Mouse (Mus musculus) MEL (cell line): ENCODE measurements around the gene Cachd1. TPM values are rescaled to one million over a fixed set of nuclear protein-coding genes. Genes with fewer than 3 reads are reported as not detected.

Experiments
- DNase-seq: peaks from one replicate; pipeline ENCODE4 v3.0.0; 2011; ENCODE audit warnings: low read depth, low spot score
- H3K27ac ChIP-seq: 2 replicates; pipeline ENCODE4 v1.5.1; 2012; ENCODE audit warnings: low read depth, mild to moderate bottlenecking, control low read depth, low read length, moderate library complexity; ENCODE audit not compliant: control insufficient read depth
- H3K27me3 ChIP-seq, 2 experiments: fragments of 150-350 bp in 1 of 2; sonication (generic) in 1 of 2; 2 replicates each; pipeline ENCODE4 v1.6.1; 2012; ENCODE audit warnings: low read length in 2 of 2, mild to moderate bottlenecking in 2 of 2, improper control_type of control experiment in 1 of 2, moderate library complexity in 1 of 2; ENCODE audit not compliant: insufficient read depth in 2 of 2, control insufficient read depth in 1 of 2
- H3K36me3 ChIP-seq, 2 experiments: 2 replicates each; pipeline ENCODE4 v1.6.1; 2012 to 2014; ENCODE audit warnings: low read length in 2 of 2, improper control_type of control experiment in 1 of 2, inconsistent platforms in 1 of 2, mild to moderate bottlenecking in 1 of 2; ENCODE audit not compliant: insufficient read depth in 2 of 2, control insufficient read depth in 1 of 2
- H3K4me1 ChIP-seq, 2 experiments: fragments of 150-350 bp in 1 of 2; sonication (generic) in 1 of 2; 2 replicates each; pipeline ENCODE4 v1.6.1; 2012; ENCODE audit warnings: low read length in 2 of 2, improper control_type of control experiment in 1 of 2, mild to moderate bottlenecking in 1 of 2; ENCODE audit not compliant: insufficient read depth in 2 of 2, control insufficient read depth in 1 of 2
- H3K4me3 ChIP-seq, 2 experiments: fragments of 150-350 bp in 1 of 2; sonication (generic) in 1 of 2; 2 replicates each; pipeline ENCODE4 v1.5.1; 2012; ENCODE audit warnings: low read depth in 2 of 2, low read length in 2 of 2, mild to moderate bottlenecking in 2 of 2, moderate library complexity in 2 of 2, control low read depth in 1 of 2, improper control_type of control experiment in 1 of 2; ENCODE audit not compliant: control insufficient read depth in 1 of 2, insufficient read depth in 1 of 2
- H3K79me2 ChIP-seq: 2 replicates; pipeline ENCODE4 v1.6.1; 2012; ENCODE audit warnings: mild to moderate bottlenecking, low read length, moderate library complexity; ENCODE audit not compliant: control insufficient read depth, poor library complexity, insufficient read depth
- H3K9ac ChIP-seq: 2 replicates; pipeline ENCODE4 v1.6.1; 2012; ENCODE audit warnings: low read depth, mild to moderate bottlenecking, control low read depth, low read length, moderate library complexity; ENCODE audit not compliant: control insufficient read depth, poor library complexity, severe bottlenecking
- H3K9me3 ChIP-seq: fragments of 150-350 bp; sonication (generic); replicated peaks from 2 replicates; pipeline ENCODE4 v1.6.1; 2012; ENCODE audit warnings: mild to moderate bottlenecking, low read length, improper control_type of control experiment, moderate library complexity; ENCODE audit not compliant: insufficient read depth
- BHLHE40 ChIP-seq: IDR thresholded peaks from 2 replicates; pipeline ENCODE4 v1.6.1; 2012; ENCODE audit warnings: low read depth, mild to moderate bottlenecking, inconsistent platforms, low read length, improper control_type of control experiment, borderline replicate concordance
- CHD1 ChIP-seq: IDR thresholded peaks from 2 replicates; pipeline ENCODE4 v1.6.1; 2012; ENCODE audit warnings: low read depth, mild to moderate bottlenecking, inconsistent platforms, low read length, improper control_type of control experiment
- CHD2 ChIP-seq: IDR thresholded peaks from 2 replicates; pipeline ENCODE4 v1.6.1; 2011; ENCODE audit warnings: low read length, improper control_type of control experiment
- ETS1 ChIP-seq: IDR thresholded peaks from 2 replicates; pipeline ENCODE4 v1.6.1; 2012; ENCODE audit warnings: low read depth, mild to moderate bottlenecking, inconsistent platforms, low read length, improper control_type of control experiment, moderate library complexity
- GABPA ChIP-seq: IDR thresholded peaks from 2 replicates; pipeline ENCODE4 v1.6.1; 2012; ENCODE audit warnings: low read depth, mild to moderate bottlenecking, inconsistent platforms, low read length, improper control_type of control experiment, moderate library complexity
- GATA1 ChIP-seq: IDR thresholded peaks from 2 replicates; pipeline ENCODE4 v1.6.1; 2011; ENCODE audit warnings: low read depth, low read length, improper control_type of control experiment
- JUND ChIP-seq: IDR thresholded peaks from 2 replicates; pipeline ENCODE4 v1.6.1; 2011; ENCODE audit warnings: low read depth, mild to moderate bottlenecking, improper control_type of control experiment, low read length
- KAT2A ChIP-seq: conservative IDR thresholded peaks from 2 replicates; pipeline ENCODE4 v1.6.1; 2012; ENCODE audit warnings: low read depth, low read length, improper control_type of control experiment, inconsistent platforms
- MAFK ChIP-seq: IDR thresholded peaks from 2 replicates; pipeline ENCODE4 v1.6.1; 2011; ENCODE audit warnings: low read depth, mild to moderate bottlenecking, low read length, improper control_type of control experiment, borderline replicate concordance
- MAX ChIP-seq: IDR thresholded peaks from 2 replicates; pipeline ENCODE4 v1.6.1; 2011; ENCODE audit warnings: low read length, improper control_type of control experiment
- MXI1 ChIP-seq: IDR thresholded peaks from 2 replicates; pipeline ENCODE4 v1.6.1; 2011; ENCODE audit warnings: mild to moderate bottlenecking, low read depth, low read length, improper control_type of control experiment
- NELFE ChIP-seq: IDR thresholded peaks from 2 replicates; pipeline ENCODE4 v1.6.1; 2011; ENCODE audit warnings: low read depth, low read length, improper control_type of control experiment
- POLR2A ChIP-seq, 2 experiments: IDR thresholded peaks; 2 replicates each; pipeline ENCODE4 v1.6.1; 2011 to 2012; ENCODE audit warnings: low read length in 2 of 2, mild to moderate bottlenecking in 2 of 2, control low read depth in 1 of 2, improper control_type of control experiment in 1 of 2, low read depth in 1 of 2, moderate library complexity in 1 of 2; ENCODE audit not compliant: control insufficient read depth in 1 of 2, insufficient read depth in 1 of 2, poor library complexity in 1 of 2
- POLR2AphosphoS2 ChIP-seq: IDR thresholded peaks from 2 replicates; pipeline ENCODE4 v1.6.1; 2011; ENCODE audit warnings: low read length, improper control_type of control experiment
- RCOR1 ChIP-seq: IDR thresholded peaks from 2 replicates; pipeline ENCODE4 v1.6.1; 2012; ENCODE audit warnings: low read depth, mild to moderate bottlenecking, inconsistent platforms, low read length, improper control_type of control experiment
- SIN3A ChIP-seq: IDR thresholded peaks from 2 replicates; pipeline ENCODE4 v1.6.1; 2012; ENCODE audit warnings: low read length, improper control_type of control experiment, inconsistent platforms
- SMC3 ChIP-seq: IDR thresholded peaks from 2 replicates; pipeline ENCODE4 v1.6.1; 2011; ENCODE audit warnings: low read depth, low read length, improper control_type of control experiment
- TAL1 ChIP-seq: IDR thresholded peaks from 2 replicates; pipeline ENCODE4 v1.6.1; 2012; ENCODE audit warnings: mild to moderate bottlenecking, inconsistent platforms, low read length, moderate library complexity, mixed read lengths
- TBP ChIP-seq: IDR thresholded peaks from 2 replicates; pipeline ENCODE4 v1.8.0; 2011; ENCODE audit warnings: low read depth, low read length, improper control_type of control experiment
- TCF12 ChIP-seq: IDR thresholded peaks from 2 replicates; pipeline ENCODE4 v1.6.1; 2014; ENCODE audit warnings: low read depth, mild to moderate bottlenecking, inconsistent platforms, low read length, improper control_type of control experiment, moderate library complexity
- UBTF ChIP-seq: IDR thresholded peaks from 2 replicates; pipeline ENCODE4 v1.6.1; 2012; ENCODE audit warnings: low read depth, mild to moderate bottlenecking, inconsistent platforms, low read length, improper control_type of control experiment, moderate library complexity, borderline replicate concordance; ENCODE audit not compliant: insufficient read depth
- ZKSCAN1 ChIP-seq: IDR thresholded peaks from 2 replicates; pipeline ENCODE4 v1.6.1; 2012; ENCODE audit warnings: low read depth, mild to moderate bottlenecking, inconsistent platforms, low read length, improper control_type of control experiment, moderate library complexity
- ZNF384 ChIP-seq: IDR thresholded peaks from 2 replicates; pipeline ENCODE4 v1.6.1; 2012; ENCODE audit warnings: low read depth, mild to moderate bottlenecking, inconsistent platforms, low read length, improper control_type of control experiment
- polyA plus RNA-seq, 2 experiments: library from polyadenylated mRNA; stranded (reverse) in 1 of 2; unstranded in 1 of 2; fragments of >175 nt in 1 of 2; fragments of >200 nt in 1 of 2; gene quantifications; 2 replicates each; pipeline versions ENCODE4 v1.2.1 to v1.2.4; 2012; ENCODE audit warnings: low replicate concordance in 2 of 2, low read depth in 1 of 2; ENCODE audit not compliant: insufficient read length in 2 of 2, insufficient read depth in 1 of 2, missing spikeins in 1 of 2
- total RNA-seq: library from RNA; depleted of rRNA; stranded (reverse); fragments of 300-350 nt; gene quantifications from 2 replicates; pipeline ENCODE4 v1.2.3, GENCODE M21; 2012

Gene Cachd1
- total and polyA plus RNA-seq, 3 experiments = 4.0 to 15.8 TPM; not detected in 1

- Histone ChIP-seq H3K27ac (no peak overlapping the region), H3K4me3 (no peak overlapping the region), H3K27me3 (no peaks in the 10 kb centered on the region), H3K9me3 (no peaks in the 10 kb centered on the region), H3K36me3 (no peaks in the 10 kb centered on the region), H3K9ac (no peak overlapping the region), H3K79me2 (no peaks in the 10 kb centered on the region), H3K4me1 (peaks cover 3 to 4% of the 10 kb centered on the region in 2 experiments; a peak in 2 of 4 replicates)
- no peak for DNase-seq
- TF ChIP-seq ZKSCAN1 (no peak), TCF12 (no peak), MAFK (no peak), SIN3A (no peak)
These were observed 224.6 kb downstream of the Cachd1 start for GRCm38 (mm10) chr4:101001073-101001472.

- Histone ChIP-seq H3K27ac (no peak overlapping the region), H3K4me3 (no peak overlapping the region), H3K79me2 (no peaks in the 10 kb centered on the region), H3K4me1 (peaks cover 0 to 4% of the 10 kb centered on the region in 2 experiments; a peak in 1 of 4 replicates), H3K36me3 (no peaks in the 10 kb centered on the region), H3K9ac (no peak overlapping the region), H3K9me3 (no peaks in the 10 kb centered on the region), H3K27me3 (no peaks in the 10 kb centered on the region)
- TF ChIP-seq MAFK = no peak
- TF ChIP-seq MAX = no peak
- TF ChIP-seq POLR2A (IDR thresholded peaks at IDR 0.05; ENCODE audit: control insufficient read depth in 1 of 2, insufficient read depth in 1 of 2, low read depth in 1 of 2, low read length in 2 of 2, poor library complexity in 1 of 2) = no peak
- TF ChIP-seq TAL1 = no peak
- no peak for TF ChIP-seq CHD1
- no peak for TF ChIP-seq GABPA
- no peak for DNase-seq
These were observed 226.5 kb downstream of the Cachd1 start for GRCm38 (mm10) chr4:101002961-101003360.

GRCm38 (mm10) chr4:101008362-101008769, 231.9 kb downstream of the Cachd1 start:
- Histone ChIP-seq H3K4me3 (no peak overlapping the region), H3K79me2 (no peaks in the 10 kb centered on the region), H3K36me3 (no peaks in the 10 kb centered on the region), H3K27me3 (no peaks in the 10 kb centered on the region), H3K4me1 (no peaks in the 10 kb centered on the region), H3K27ac (no peak overlapping the region), H3K9ac (no peak overlapping the region), H3K9me3 (no peaks in the 10 kb centered on the region)
- DNase-seq = no peak
- TF ChIP-seq JUND (no peak), CHD1 (no peak), KAT2A (no peak), MXI1 (no peak), TBP (no peak), NELFE (no peak), ETS1 (no peak), POLR2AphosphoS2 (no peak), ZNF384 (no peak), POLR2A (IDR thresholded peaks at IDR 0.05; ENCODE audit: control insufficient read depth in 1 of 2, insufficient read depth in 1 of 2, low read depth in 1 of 2, low read length in 2 of 2, poor library complexity in 1 of 2) (no peak), CHD2 (no peak), BHLHE40 (no peak), RCOR1 (no peak), SMC3 (no peak), GATA1 (no peak), UBTF (no peak)
